Mouse (Mus musculus): ENCODE measurements around the gene Chchd3.

DNA sequence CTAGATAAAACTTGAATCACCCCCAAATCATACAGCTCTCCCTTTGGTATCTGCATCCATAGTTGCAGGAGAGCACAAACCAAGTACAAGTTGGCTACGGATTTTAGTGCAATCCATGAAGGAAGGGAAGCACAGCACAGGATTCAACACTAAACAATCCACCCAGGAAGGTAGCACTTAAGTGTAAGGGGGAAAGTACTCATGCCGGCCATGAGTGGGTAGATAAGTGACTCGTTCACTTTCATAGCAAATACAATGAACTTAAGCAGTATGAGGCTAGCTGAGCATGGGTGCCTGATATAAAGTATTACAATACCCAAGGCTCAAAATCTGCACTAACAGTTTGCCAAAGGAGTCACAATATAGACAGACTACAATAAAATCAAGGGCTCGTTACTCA lies 109.1 kb downstream of the Chchd3 start:
- TF ChIP-seq CTCF (IDR thresholded peaks at IDR 0.05; ENCODE audit: control insufficient read depth, insufficient read depth, low read length) (no peak), POLR2A (IDR thresholded peaks at IDR 0.05; ENCODE audit: borderline replicate concordance, control insufficient read depth, low read depth, low read length) (no peak)
